Mouse (Mus musculus) liver, embryonic 14.5 days (tissue): Measurements from ENCODE around the gene Rassf5. TPM values are rescaled to one million over a fixed set of nuclear protein-coding genes. Genes with fewer than 3 reads are reported as not detected.
"Not testable (repeated sequence)": the region's sequence is repeated elsewhere in the genome, so short reads cannot be mapped to it uniquely, and the experiment has no call there.

ENCODE experiments used
- ATAC-seq: fragments of 200-750 bp; cut with Nextera tagmentation; 2 replicates; pipeline ENCODE4 v1.8.0; 2017; ENCODE audit warnings: moderate number of reproducible peaks, mild to moderate bottlenecking, moderate library complexity; ENCODE audit not compliant: insufficient read depth
- DNase-seq, 3 experiments: peaks; one replicate each; pipeline ENCODE4 v3.0.0-alpha.2; 2012 to 2013; ENCODE audit warnings: low read depth in 3 of 3, low spot score in 3 of 3
- H3K27ac ChIP-seq: fragments of 300-500 bp; sonication (generic); 2 replicates; pipeline ENCODE4 v1.5.1; 2014; ENCODE audit warnings: moderate library complexity, mild to moderate bottlenecking, control low read depth, inconsistent platforms
- H3K27me3 ChIP-seq: fragments of 300-500 bp; sonication (generic); 2 replicates; pipeline ENCODE4 v1.6.1; 2014; ENCODE audit warnings: mild to moderate bottlenecking, low read length, moderate library complexity; ENCODE audit not compliant: control insufficient read depth, insufficient read depth
- H3K36me3 ChIP-seq: fragments of 300-500 bp; sonication (generic); replicated peaks from 2 replicates; pipeline ENCODE4 v1.6.1; 2014; ENCODE audit warnings: low read depth; ENCODE audit not compliant: control insufficient read depth, insufficient read depth
- H3K4me1 ChIP-seq, 2 experiments: fragments of 200-500 bp in 1 of 2; fragments of 300-500 bp in 1 of 2; sonication (generic) in 1 of 2; replicated peaks; 2 replicates each; pipeline ENCODE4 v1.6.1; 2012 to 2014; ENCODE audit warnings: antibody characterized with exemption in 1 of 2, inconsistent platforms in 1 of 2, low read length in 1 of 2; ENCODE audit not compliant: control insufficient read depth in 2 of 2, insufficient read depth in 2 of 2
- H3K4me2 ChIP-seq: fragments of 300-500 bp; sonication (generic); 2 replicates; pipeline ENCODE4 v1.6.1; 2014; ENCODE audit warnings: low read depth, mild to moderate bottlenecking, control low read depth, moderate library complexity
- H3K4me3 ChIP-seq, 2 experiments: fragments of 200-500 bp in 1 of 2; fragments of 300-500 bp in 1 of 2; sonication (generic) in 1 of 2; 2 replicates each; pipeline ENCODE4 v1.5.1; 2012 to 2014; ENCODE audit warnings: low read depth in 2 of 2, low read length in 2 of 2, mild to moderate bottlenecking in 2 of 2, control low read depth in 1 of 2, inconsistent platforms in 1 of 2, moderate library complexity in 1 of 2; ENCODE audit not compliant: insufficient read depth in 1 of 2
- H3K9ac ChIP-seq: fragments of 300-500 bp; sonication (generic); replicated peaks from 2 replicates; pipeline ENCODE4 v1.6.1; 2014; ENCODE audit warnings: mild to moderate bottlenecking, control low read depth, moderate library complexity
- H3K9me3 ChIP-seq: fragments of 300-500 bp; sonication (generic); 2 replicates; pipeline ENCODE4 v1.6.1; 2016; ENCODE audit warnings: low read length, mixed read lengths; ENCODE audit not compliant: control insufficient read depth
- CTCF ChIP-seq: IDR thresholded peaks from 2 replicates; pipeline ENCODE4 v1.5.1; 2016; ENCODE audit warnings: antibody characterized with exemption, low read depth, control low read depth
- EP300 ChIP-seq: IDR thresholded peaks from 2 replicates; pipeline ENCODE4 v1.6.1; 2016; ENCODE audit warnings: antibody characterized with exemption, low read depth
- WGBS: fragments of 180-500 bp; shearing (Covaris S2); extraction: QIAGEN DNeasy Blood & Tissue Kit; methylation state at CpG from one replicate; pipeline ENCODE4 v1.1.7; 2014; ENCODE audit not compliant: insufficient replicate concordance; 5-methylcytosine and 5-hydroxymethylcytosine counted together
- polyA plus RNA-seq, 2 experiments: library from polyadenylated mRNA; depleted of rRNA in 1 of 2; stranded (reverse) in 1 of 2; unstranded in 1 of 2; fragments of >200 nt; fragmentation: Nextera tagmentation in 1 of 2; extraction: Ambion mirVana in 1 of 2; gene quantifications; 2 replicates each; pipeline versions ENCODE4 v1.2.1 to v1.2.3; 2012 to 2014

Gene Rassf5
- polyA plus RNA-seq, 2 experiments = 2.1 to 3.6 TPM

DNA sequence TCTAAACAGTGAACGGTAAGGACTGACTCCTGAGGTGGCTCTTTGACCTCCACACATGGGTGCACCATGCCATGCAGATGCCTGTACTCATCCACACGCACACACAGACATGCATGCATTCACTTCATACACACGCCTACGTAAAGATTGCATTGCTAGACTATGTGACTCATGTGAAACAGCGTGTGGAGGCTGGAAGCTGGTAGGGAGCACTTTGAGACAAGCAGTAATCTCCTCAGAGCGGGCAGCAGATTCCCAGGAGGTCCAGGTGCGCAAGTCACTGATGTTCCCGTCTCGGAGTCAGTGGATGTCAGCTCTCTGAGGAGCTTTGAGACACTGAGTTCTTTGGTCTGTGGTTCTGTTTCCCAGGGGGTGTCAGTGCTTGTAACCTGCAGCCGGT lies 77.4 kb downstream of the Rassf5 start:
- no peak overlapping the region for H3K4me3 ChIP-seq
- no peaks in the 10 kb centered on the region for H3K4me1 ChIP-seq
- no peaks in the 10 kb centered on the region for H3K27me3 ChIP-seq
- TF ChIP-seq CTCF (no peak), EP300 (no peak)
- no peak overlapping the region for H3K4me2 ChIP-seq
- H3K36me3 ChIP-seq = peaks cover 60% of the 10 kb centered on the region
- WGBS = 84% methylated on average over 10 of the region's 10 CpGs
- no peaks in the 10 kb centered on the region for H3K9me3 ChIP-seq
- DNase-seq = no peak
- H3K9ac ChIP-seq = no peak overlapping the region
- no peak overlapping the region for H3K27ac ChIP-seq
- no peak for ATAC-seq

DNA sequence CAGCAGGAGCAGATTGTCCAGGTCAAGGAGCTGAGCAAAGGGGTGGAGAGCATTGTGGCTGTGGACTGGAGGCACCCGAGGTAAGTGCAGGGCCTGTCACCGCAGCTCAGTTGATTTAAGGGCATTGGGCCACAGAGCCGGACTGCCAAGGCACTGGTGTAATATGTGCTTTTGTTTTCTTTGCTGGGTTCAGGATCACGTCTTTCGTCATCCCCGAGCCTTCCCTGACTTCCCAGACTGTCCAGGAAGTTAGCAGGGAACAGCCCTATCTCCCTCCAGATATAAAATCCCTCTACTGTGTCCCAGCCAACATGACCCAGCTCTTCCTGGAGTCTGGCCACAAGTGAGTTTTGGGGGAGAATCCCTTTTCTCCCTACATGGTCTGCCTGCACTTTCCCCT lies 80.6 kb downstream of the Rassf5 start:
- Histone ChIP-seq H3K9ac (no peak overlapping the region), H3K27ac (no peak overlapping the region), H3K4me1 (no peaks in the 10 kb centered on the region), H3K9me3 (no peaks in the 10 kb centered on the region), H3K4me2 (no peak overlapping the region), H3K36me3 (peaks cover 55% of the 10 kb centered on the region), H3K27me3 (no peaks in the 10 kb centered on the region), H3K4me3 (no peak overlapping the region)
- ATAC-seq = no peak
- no peak for TF ChIP-seq CTCF
- TF ChIP-seq EP300 = no peak
- no peak for DNase-seq
- 84% methylated on average over 6 of the region's 6 CpGs for WGBS

DNA sequence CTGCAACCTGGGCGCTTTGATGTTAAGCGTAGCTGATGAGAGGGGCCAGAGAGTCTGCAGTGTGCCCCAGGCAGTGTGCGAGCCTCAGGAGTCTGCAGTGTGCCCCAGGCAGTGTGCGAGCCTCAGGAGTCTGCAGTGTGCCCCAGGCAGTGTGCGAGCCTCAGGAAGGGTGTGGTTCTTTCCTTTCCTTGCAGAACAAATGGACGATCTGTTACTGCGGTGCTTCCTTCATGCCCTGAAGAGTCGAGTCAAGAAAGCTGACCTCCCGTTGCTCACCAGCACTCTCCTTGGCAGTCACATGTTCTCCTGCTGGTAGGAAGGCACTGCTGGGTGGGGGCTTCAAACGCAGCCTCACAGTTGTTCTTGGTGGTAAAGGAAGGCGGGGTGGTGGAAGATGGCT lies 84.0 kb downstream of the Rassf5 start:
- Histone ChIP-seq H3K9ac (no peak overlapping the region), H3K27ac (no peak overlapping the region), H3K4me3 (no peak overlapping the region), H3K9me3 (no peaks in the 10 kb centered on the region), H3K27me3 (no peaks in the 10 kb centered on the region), H3K36me3 (peaks cover 41% of the 10 kb centered on the region), H3K4me1 (no peaks in the 10 kb centered on the region), H3K4me2 (no peak overlapping the region)
- DNase-seq = no peak
- TF ChIP-seq CTCF (no peak), EP300 (no peak)
- WGBS = 39% methylated on average over 11 of the region's 11 CpGs
- ATAC-seq = peak; percentile 21; the same call in 1 of the 2 replicates

DNA sequence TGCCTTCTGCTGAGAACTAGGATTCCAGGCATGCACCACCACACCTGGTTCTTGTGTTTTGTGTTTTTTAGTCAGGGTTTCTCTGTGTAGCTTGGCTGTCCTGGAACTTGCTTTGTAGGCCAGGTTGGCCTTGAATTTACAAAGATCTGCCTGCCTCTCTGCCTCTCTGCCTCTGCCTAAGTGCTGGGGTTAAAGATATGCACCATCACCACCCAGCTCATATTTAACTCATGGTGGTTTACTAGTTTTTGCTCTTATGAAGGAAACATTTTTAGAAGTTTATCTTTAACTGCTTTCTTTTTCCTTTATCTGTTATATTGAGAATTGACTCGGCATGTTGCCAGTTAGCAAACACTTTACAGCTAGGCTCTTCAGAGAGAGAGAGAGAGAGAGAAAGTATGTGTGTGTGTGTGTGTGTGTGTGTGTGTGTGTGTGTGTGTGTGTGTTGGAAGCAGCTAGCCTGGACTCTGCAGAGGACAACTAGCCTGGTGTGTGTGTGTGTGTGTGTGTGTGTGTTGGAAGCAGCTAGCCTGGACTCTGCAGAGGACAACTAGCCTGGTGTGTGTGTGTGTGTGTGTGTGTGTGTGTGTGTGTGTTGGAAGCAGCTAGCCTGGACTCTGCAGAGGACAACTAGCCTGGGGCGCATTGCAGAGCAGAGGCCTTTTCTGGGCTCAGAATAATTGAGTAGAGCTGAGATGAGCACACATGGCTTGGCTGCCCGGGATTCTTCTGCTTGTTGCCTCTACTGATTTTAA lies 85.3 kb downstream of the Rassf5 start:
- H3K4me1 ChIP-seq, DNase-seq, H3K4me2 ChIP-seq, H3K27ac ChIP-seq, H3K9me3 ChIP-seq, H3K4me3 ChIP-seq, H3K9ac ChIP-seq, H3K27me3 ChIP-seq: not testable (repeated sequence)
- peak; percentile 36; the same call in 1 of the 2 replicates for ATAC-seq
- WGBS = 53% methylated on average over 3 of the region's 3 CpGs
- peaks cover 32% of the 10 kb centered on the region for H3K36me3 ChIP-seq

DNA sequence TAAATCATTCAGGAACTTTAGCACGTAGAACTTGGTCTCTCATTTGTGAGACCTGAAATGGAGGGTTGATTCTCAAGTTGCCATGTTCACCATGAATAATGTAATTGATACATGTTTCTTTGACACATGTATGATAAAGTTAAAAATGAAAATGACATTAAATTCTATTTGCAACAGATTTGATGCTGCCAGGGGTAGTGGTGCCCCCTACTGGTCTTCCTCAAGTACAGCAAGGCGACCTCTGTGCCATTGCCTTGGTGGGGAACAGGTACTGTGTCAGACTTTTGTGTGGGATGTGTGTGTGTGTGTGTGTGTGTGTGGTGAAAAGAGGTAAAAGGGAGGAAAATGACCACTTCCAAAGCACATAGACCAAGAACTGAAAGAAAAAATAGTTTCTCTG lies 89.6 kb downstream of the Rassf5 start:
- peak in 1 of 3 experiments; percentile 30 for DNase-seq

More for the DNA sequence above, 89.6 kb downstream of the Rassf5 start:
- 43% methylated on average over 2 of the region's 2 CpGs for WGBS
- Histone ChIP-seq H3K9me3 (no peaks in the 10 kb centered on the region), H3K36me3 (peaks cover 9% of the 10 kb centered on the region), H3K27me3 (no peaks in the 10 kb centered on the region), H3K4me1 (peaks cover 7 to 8% of the 10 kb centered on the region in 2 experiments; a peak in 3 of 4 replicates), H3K4me3 (no peak overlapping the region), H3K4me2 (no peak overlapping the region), H3K9ac (no peak overlapping the region), H3K27ac (no peak overlapping the region)
- TF ChIP-seq CTCF (peak; percentile 96), EP300 (no peak)
- no peak for ATAC-seq
